Comparison of ENCODE assay signal across 8 mouse cellular contexts in the genomic region with DNA sequence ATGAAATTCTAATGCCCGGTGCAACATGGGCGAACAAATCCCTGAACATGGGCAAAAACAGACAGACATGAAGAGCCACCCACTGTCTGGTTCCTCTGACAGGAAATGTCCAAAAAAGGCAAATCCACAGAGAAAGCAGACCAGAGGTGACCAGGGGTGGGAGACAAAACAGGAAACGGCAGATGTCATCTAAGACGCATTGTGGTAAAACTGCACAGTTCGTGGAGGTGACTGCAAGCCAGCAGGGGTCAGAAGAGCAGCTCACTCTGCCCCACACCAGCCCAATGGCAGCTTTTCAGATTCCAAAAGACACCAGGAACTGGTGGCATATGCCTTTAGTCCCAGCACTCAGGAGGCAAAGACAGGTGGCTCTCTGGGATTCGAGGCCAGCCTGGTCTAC. TPM values are rescaled to one million over a fixed set of nuclear protein-coding genes. Genes with fewer than 3 reads are reported as not detected.
A peak's percentile ranks its signal among the peaks of the same experiment; 100 is the strongest.
DNase-seq lines count a peak whose midpoint lies in the region; ATAC-seq and TF ChIP-seq lines count a peak whose summit lies in the region.

No protein-coding gene starts in this region.

- H3K4me2 ChIP-seq in hindbrain, embryonic 13.5 days: no peak overlapping the region
- no peak overlapping the region for H3K4me2 ChIP-seq in hindbrain, embryonic 14.5 days (replicated peaks)

- H3K27ac ChIP-seq in hindbrain, embryonic 13.5 days: 0 out of 2 replicates have a peak overlapping the region, but pooled peaks have one; percentile 35
- no peak overlapping the region for H3K27ac ChIP-seq in hindbrain, embryonic 14.5 days
- H3K27ac ChIP-seq in liver, adult 2 months (replicated peaks; ENCODE audit: insufficient read depth, low read depth, low read length): no peak overlapping the region

- peak overlapping the region; percentile 35; the same call in 1 of the 2 replicates for H3K9ac ChIP-seq in hindbrain, embryonic 13.5 days
- H3K9ac ChIP-seq in hindbrain, embryonic 14.5 days: no peak overlapping the region
- H3K9ac ChIP-seq in liver, adult 2 months (ENCODE audit: low read depth, low read length): no peak overlapping the region

- peak; percentile 37 for TF ChIP-seq CTCF in liver, adult 2 months (IDR thresholded peaks at IDR 0.05; ENCODE audit: low read depth, low read length)

- DNase-seq in hindbrain, embryonic 14.5 days (ENCODE audit: low spot score): no peak
- peak; percentile 55 for DNase-seq in MN1 (ENCODE audit: low spot score)
- peak; percentile 19 for DNase-seq in liver, adult 2 months (ENCODE audit: extremely low read depth, low read depth, low spot score)
- peak; percentile 54 to 56 for DNase-seq in spleen, adult 18-20 months
- DNase-seq in testis, postnatal 10 days (ENCODE audit: low spot score): no peak
- DNase-seq in layer of hippocampus, adult 9-10 months (ENCODE audit: low spot score): no peak

- no peak for ATAC-seq in hindbrain, embryonic 13.5 days (ENCODE audit: low FRiP score)
- ATAC-seq in hindbrain, embryonic 14.5 days (ENCODE audit: low FRiP score): no peak
- no peak for ATAC-seq in megakaryocyte-erythroid progenitor cell, adult 5-6 weeks (replicated peaks; ENCODE audit: low FRiP score, low TSS enrichment, poor library complexity, severe bottlenecking)

- H3K79me2 ChIP-seq in liver, adult 2 months (ENCODE audit: control insufficient read depth, insufficient read depth, low read length): no peaks in the 10 kb centered on the region

- peaks cover 59% of the 10 kb centered on the region for H3K4me1 ChIP-seq in hindbrain, embryonic 13.5 days (replicated peaks)
- H3K4me1 ChIP-seq in hindbrain, embryonic 14.5 days (replicated peaks; ENCODE audit: control insufficient read depth, insufficient read depth, low read length): peaks cover 23% of the 10 kb centered on the region
- H3K4me1 ChIP-seq in liver, adult 2 months (ENCODE audit: control insufficient read depth, insufficient read depth, low read length): peaks cover 3% of the 10 kb centered on the region; the same call in 1 of the 2 replicates

- H3K27me3 ChIP-seq in hindbrain, embryonic 13.5 days: no peaks in the 10 kb centered on the region
- no peaks in the 10 kb centered on the region for H3K27me3 ChIP-seq in hindbrain, embryonic 14.5 days (ENCODE audit: control insufficient read depth, insufficient read depth, low read length)
- H3K27me3 ChIP-seq in liver, adult 2 months (ENCODE audit: control insufficient read depth, insufficient read depth, low read length): no peaks in the 10 kb centered on the region

- TF ChIP-seq POLR2A in liver, adult 2 months (IDR thresholded peaks at IDR 0.05; ENCODE audit: extremely low read depth, insufficient read depth, low read length): no peak

- H3K4me3 ChIP-seq in hindbrain, embryonic 13.5 days: no peak overlapping the region
- H3K4me3 ChIP-seq in hindbrain, embryonic 14.5 days (replicated peaks; ENCODE audit: low read length): no peak overlapping the region
- H3K4me3 ChIP-seq in liver, adult 2 months (ENCODE audit: insufficient read depth, low read depth, low read length): no peak overlapping the region

- peaks cover 44% of the 10 kb centered on the region for H3K36me3 ChIP-seq in hindbrain, embryonic 13.5 days
- peaks cover 24% of the 10 kb centered on the region for H3K36me3 ChIP-seq in hindbrain, embryonic 14.5 days (replicated peaks; ENCODE audit: control insufficient read depth, insufficient read depth)
- no peaks in the 10 kb centered on the region for H3K36me3 ChIP-seq in liver, adult 2 months (ENCODE audit: control insufficient read depth, insufficient read depth, low read length)

- whole genome bisulfite sequencing in hindbrain, embryonic 13.5 days: 51% methylated on average over 6 of the region's 6 CpGs
- 53% methylated on average over 6 of the region's 6 CpGs for WGBS in hindbrain, embryonic 14.5 days
- WGBS in liver, adult 2 months: 54% methylated on average over 6 of the region's 6 CpGs

- H3K9me3 ChIP-seq in hindbrain, embryonic 13.5 days: no peaks in the 10 kb centered on the region
- no peaks in the 10 kb centered on the region for H3K9me3 ChIP-seq in hindbrain, embryonic 14.5 days (ENCODE audit: control insufficient read depth, low read length)

RNA-seq across cellular contexts. Expression of gene Cotl1, which starts 28.4 kb away (rescaled TPM):
- 98.1 and 106 TPM in 2 replicates for polyA plus RNA-seq in hindbrain, embryonic 13.5 days (2015; fragmentation: Nextera tagmentation; extraction: Ambion mirVana)
- polyA plus RNA-seq in hindbrain, embryonic 14.5 days (2014; fragmentation: Nextera tagmentation; extraction: Ambion mirVana): 238 and 309 TPM in 2 replicates
- 12.4 and 18.6 TPM in 2 replicates for total RNA-seq in liver, adult 2 months (2014; rRNA removed)
- polyA plus RNA-seq in liver, adult 2 months (2012; rRNA removed): 26.7 and 40.3 TPM in 2 replicates
- 24.4 and 63.9 TPM in 2 replicates for total RNA-seq in megakaryocyte-erythroid progenitor cell, adult 5-6 weeks (2014; fragmentation: Nextera tagmentation)
- 30.4 and 44.2 TPM in 2 replicates for total RNA-seq in megakaryocyte-erythroid progenitor cell, adult 5-6 weeks (2017)

RNA-seq across cellular contexts. Expression of gene Tldc1, which starts 33.7 kb away (rescaled TPM):
- 11.8 and 12.8 TPM in 2 replicates for polyA plus RNA-seq in hindbrain, embryonic 13.5 days (2015; fragmentation: Nextera tagmentation; extraction: Ambion mirVana)
- 6.5 and 7.4 TPM in 2 replicates for polyA plus RNA-seq in hindbrain, embryonic 14.5 days (2014; fragmentation: Nextera tagmentation; extraction: Ambion mirVana)
- 7.0 and 8.9 TPM in 2 replicates for total RNA-seq in liver, adult 2 months (2014; rRNA removed)
- 6.9 and 7.3 TPM in 2 replicates for polyA plus RNA-seq in liver, adult 2 months (2012; rRNA removed)
- total RNA-seq in megakaryocyte-erythroid progenitor cell, adult 5-6 weeks (2014; fragmentation: Nextera tagmentation): 8.5 and 12.4 TPM in 2 replicates
- 5.7 and 11.5 TPM in 2 replicates for total RNA-seq in megakaryocyte-erythroid progenitor cell, adult 5-6 weeks (2017)

RNA-seq across cellular contexts. Expression of gene Klhl36, which starts 50.1 kb away (rescaled TPM):
- 14.6 and 14.8 TPM in 2 replicates for polyA plus RNA-seq in hindbrain, embryonic 13.5 days (2015; fragmentation: Nextera tagmentation; extraction: Ambion mirVana)
- 15.1 and 19.1 TPM in 2 replicates for polyA plus RNA-seq in hindbrain, embryonic 14.5 days (2014; fragmentation: Nextera tagmentation; extraction: Ambion mirVana)
- total RNA-seq in liver, adult 2 months (2014; rRNA removed): 5.2 and 7.0 TPM in 2 replicates
- polyA plus RNA-seq in liver, adult 2 months (2012; rRNA removed): 11.3 and 12.2 TPM in 2 replicates
- total RNA-seq in megakaryocyte-erythroid progenitor cell, adult 5-6 weeks (2014; fragmentation: Nextera tagmentation): 2.2 and 4.4 TPM in 2 replicates
- total RNA-seq in megakaryocyte-erythroid progenitor cell, adult 5-6 weeks (2017): 3.2 and 5.6 TPM in 2 replicates

Comparison
In these comparisons a context has a peak if more than half of its experiments do, and no peak if none do; other contexts are left out.
1. DNase-seq: peak in MN1 (single experiment), liver, adult 2 months (single experiment) and spleen, adult 18-20 months (2 of 2); none in hindbrain, embryonic 14.5 days (single experiment), testis, postnatal 10 days (single experiment) and layer of hippocampus, adult 9-10 months (single experiment).